Mouse (Mus musculus): ENCODE data around the gene Sparc. TPM values are rescaled to one million over a fixed set of nuclear protein-coding genes. Genes with fewer than 3 reads are reported as not detected.

Sparc gene
- polyA plus RNA-seq, 1 experiment from 2014 or later = 1,914 TPM

GRCm38 (mm10) chr11:55383463-55384045 lies 39.4 kb downstream of the Sparc start:
- 37% methylated on average over 6 of the region's 6 CpGs for WGBS
- no peak for ATAC-seq (replicated peaks; ENCODE audit: insufficient number of reproducible peaks, insufficient read depth, low FRiP score, low read depth)
- Histone ChIP-seq H3K9me3 (replicated peaks) (no peaks in the 10 kb centered on the region), H3K36me3 (no peaks in the 10 kb centered on the region), H3K4me3 (no peak overlapping the region), H3K4me2 (no peak overlapping the region), H3K4me1 (replicated peaks) (peaks cover 17% of the 10 kb centered on the region), H3K27me3 (0 out of 2 replicates have a peak, but pooled peaks cover 2% of the 10 kb centered on the region), H3K27ac (no peak overlapping the region), H3K9ac (no peak overlapping the region)

- WGBS = 10% methylated on average over 6 of the region's 6 CpGs
- H3K4me3 ChIP-seq = no peak overlapping the region
- H3K9me3 ChIP-seq (replicated peaks) = no peaks in the 10 kb centered on the region
- no peak overlapping the region for H3K27ac ChIP-seq
- H3K4me2 ChIP-seq = no peak overlapping the region; the same call in 1 of the 2 replicates
- 0 out of 2 replicates have a peak, but pooled peaks have one; percentile 21 for ATAC-seq (replicated peaks; ENCODE audit: insufficient number of reproducible peaks, insufficient read depth, low FRiP score, low read depth)
- H3K9ac ChIP-seq = no peak overlapping the region
- H3K36me3 ChIP-seq = no peaks in the 10 kb centered on the region
- H3K27me3 ChIP-seq = no peaks in the 10 kb centered on the region
- H3K4me1 ChIP-seq (replicated peaks) = peaks cover 23% of the 10 kb centered on the region
These were observed 42.1 kb downstream of the Sparc start for GRCm38 (mm10) chr11:55380908-55381307.

GRCm38 (mm10) chr11:55378371-55378770 lies 44.6 kb downstream of the Sparc start:
- Histone ChIP-seq H3K27me3 (peaks cover 5% of the 10 kb centered on the region; the same call in 1 of the 2 replicates), H3K9ac (no peak overlapping the region), H3K4me1 (replicated peaks) (peaks cover 23% of the 10 kb centered on the region), H3K4me2 (no peak overlapping the region), H3K4me3 (no peak overlapping the region), H3K27ac (peak overlapping the region; percentile 32; the same call in 1 of the 2 replicates), H3K9me3 (replicated peaks) (no peaks in the 10 kb centered on the region), H3K36me3 (no peaks in the 10 kb centered on the region)
- peak; percentile 83 for ATAC-seq (replicated peaks; ENCODE audit: insufficient number of reproducible peaks, insufficient read depth, low FRiP score, low read depth)
- WGBS = 18% methylated on average over 5 of the region's 5 CpGs

- Histone ChIP-seq H3K9me3 (replicated peaks) (no peaks in the 10 kb centered on the region), H3K27me3 (peaks cover 8% of the 10 kb centered on the region; the same call in 1 of the 2 replicates), H3K4me3 (no peak overlapping the region), H3K9ac (no peak overlapping the region), H3K4me1 (replicated peaks) (peaks cover 13% of the 10 kb centered on the region), H3K4me2 (no peak overlapping the region), H3K27ac (no peak overlapping the region), H3K36me3 (no peaks in the 10 kb centered on the region)
- ATAC-seq (replicated peaks; ENCODE audit: insufficient number of reproducible peaks, insufficient read depth, low FRiP score, low read depth) = no peak
- WGBS = 53% methylated on average over 6 of the region's 6 CpGs
These were observed 49.1 kb downstream of the Sparc start for GRCm38 (mm10) chr11:55373838-55374237.

GRCm38 (mm10) chr11:55373373-55373772 lies 49.6 kb downstream of the Sparc start:
- no peak overlapping the region for H3K9ac ChIP-seq
- peaks cover 8% of the 10 kb centered on the region; the same call in 1 of the 2 replicates for H3K27me3 ChIP-seq
- H3K36me3 ChIP-seq = no peaks in the 10 kb centered on the region
- H3K27ac ChIP-seq = no peak overlapping the region
- no peak overlapping the region for H3K4me2 ChIP-seq
- no peak for ATAC-seq (replicated peaks; ENCODE audit: insufficient number of reproducible peaks, insufficient read depth, low FRiP score, low read depth)
- H3K9me3 ChIP-seq (replicated peaks) = no peaks in the 10 kb centered on the region
- no peak overlapping the region for H3K4me3 ChIP-seq
- WGBS = 76% methylated on average over 12 of the region's 12 CpGs
- peaks cover 10% of the 10 kb centered on the region for H3K4me1 ChIP-seq (replicated peaks)

GRCm38 (mm10) chr11:55372001-55372400 lies 51.0 kb downstream of the Sparc start:
- WGBS = 59% methylated on average over 6 of the region's 6 CpGs
- peaks cover 8% of the 10 kb centered on the region; the same call in 1 of the 2 replicates for H3K27me3 ChIP-seq
- no peak overlapping the region for H3K4me2 ChIP-seq
- H3K36me3 ChIP-seq = no peaks in the 10 kb centered on the region
- no peaks in the 10 kb centered on the region for H3K9me3 ChIP-seq (replicated peaks)
- peaks cover 6% of the 10 kb centered on the region for H3K4me1 ChIP-seq (replicated peaks)
- no peak for ATAC-seq (replicated peaks; ENCODE audit: insufficient number of reproducible peaks, insufficient read depth, low FRiP score, low read depth)
- H3K4me3 ChIP-seq = no peak overlapping the region
- no peak overlapping the region for H3K9ac ChIP-seq
- no peak overlapping the region for H3K27ac ChIP-seq

- no peak overlapping the region for H3K4me3 ChIP-seq
- no peak overlapping the region for H3K9ac ChIP-seq
- peak; percentile 63; the same call in 1 of the 2 replicates for ATAC-seq (replicated peaks; ENCODE audit: insufficient number of reproducible peaks, insufficient read depth, low FRiP score, low read depth)
- no peak overlapping the region for H3K4me2 ChIP-seq
- H3K36me3 ChIP-seq = no peaks in the 10 kb centered on the region
- 42% methylated on average over 6 of the region's 6 CpGs for WGBS
- no peaks in the 10 kb centered on the region for H3K9me3 ChIP-seq (replicated peaks)
- H3K4me1 ChIP-seq (replicated peaks) = peaks cover 9% of the 10 kb centered on the region
- H3K27me3 ChIP-seq = peaks cover 12% of the 10 kb centered on the region; the same call in 1 of the 2 replicates
- peak overlapping the region; percentile 61 for H3K27ac ChIP-seq
These were observed 53.9 kb downstream of the Sparc start for GRCm38 (mm10) chr11:55369093-55369471.

GRCm38 (mm10) chr11:55368388-55369092 lies 54.4 kb downstream of the Sparc start:
- Histone ChIP-seq H3K4me1 (replicated peaks) (peaks cover 9% of the 10 kb centered on the region), H3K9me3 (replicated peaks) (no peaks in the 10 kb centered on the region), H3K9ac (no peak overlapping the region), H3K27me3 (peaks cover 9% of the 10 kb centered on the region; the same call in 1 of the 2 replicates), H3K4me2 (no peak overlapping the region), H3K27ac (peak overlapping the region; percentile 61), H3K4me3 (no peak overlapping the region), H3K36me3 (no peaks in the 10 kb centered on the region)
- no peak for ATAC-seq (replicated peaks; ENCODE audit: insufficient number of reproducible peaks, insufficient read depth, low FRiP score, low read depth)
- 70% methylated on average over 4 of the region's 4 CpGs for WGBS

- Histone ChIP-seq H3K9ac (no peak overlapping the region), H3K4me1 (replicated peaks) (peaks cover 9% of the 10 kb centered on the region), H3K4me2 (no peak overlapping the region), H3K27me3 (peaks cover 5% of the 10 kb centered on the region; the same call in 1 of the 2 replicates), H3K4me3 (no peak overlapping the region), H3K27ac (no peak overlapping the region), H3K36me3 (no peaks in the 10 kb centered on the region), H3K9me3 (replicated peaks) (no peaks in the 10 kb centered on the region)
- WGBS = 80% methylated on average over 10 of the region's 10 CpGs
- ATAC-seq (replicated peaks; ENCODE audit: insufficient number of reproducible peaks, insufficient read depth, low FRiP score, low read depth) = no peak
These were observed 55.2 kb downstream of the Sparc start for GRCm38 (mm10) chr11:55367783-55368182.

GRCm38 (mm10) chr11:55365840-55366239 lies 57.1 kb downstream of the Sparc start:
- H3K4me2 ChIP-seq = no peak overlapping the region
- ATAC-seq (replicated peaks; ENCODE audit: insufficient number of reproducible peaks, insufficient read depth, low FRiP score, low read depth) = no peak
- no peaks in the 10 kb centered on the region for H3K9me3 ChIP-seq (replicated peaks)
- H3K27me3 ChIP-seq = peaks cover 5% of the 10 kb centered on the region; the same call in 1 of the 2 replicates
- peaks cover 9% of the 10 kb centered on the region for H3K4me1 ChIP-seq (replicated peaks)
- H3K4me3 ChIP-seq = no peak overlapping the region
- no peak overlapping the region for H3K9ac ChIP-seq
- no peaks in the 10 kb centered on the region for H3K36me3 ChIP-seq
- WGBS = 75% methylated on average over 5 of the region's 5 CpGs
- no peak overlapping the region for H3K27ac ChIP-seq

GRCm38 (mm10) chr11:55365242-55365641 lies 57.7 kb downstream of the Sparc start:
- Histone ChIP-seq H3K4me3 (no peak overlapping the region), H3K4me1 (replicated peaks) (peaks cover 9% of the 10 kb centered on the region), H3K9ac (no peak overlapping the region), H3K4me2 (no peak overlapping the region), H3K27me3 (peaks cover 5% of the 10 kb centered on the region; the same call in 1 of the 2 replicates), H3K9me3 (replicated peaks) (no peaks in the 10 kb centered on the region), H3K36me3 (no peaks in the 10 kb centered on the region), H3K27ac (no peak overlapping the region)
- WGBS = 62% methylated on average over 4 of the region's 4 CpGs
- no peak for ATAC-seq (replicated peaks; ENCODE audit: insufficient number of reproducible peaks, insufficient read depth, low FRiP score, low read depth)
